Mouse (Mus musculus) embryonic fibroblast, embryonic 13.5 days (primary cell): ENCODE data around the gene Faf2. TPM values are rescaled to one million over a fixed set of nuclear protein-coding genes. Genes with fewer than 3 reads are reported as not detected.

Source experiments
- H3K27ac ChIP-seq: 2 replicates; pipeline ENCODE4 v1.5.1; 2012; ENCODE audit warnings: low read length, control low read depth, inconsistent platforms; ENCODE audit not compliant: insufficient read depth
- H3K4me1 ChIP-seq: 2 replicates; pipeline ENCODE4 v1.6.1; 2011; ENCODE audit warnings: low read length; ENCODE audit not compliant: control insufficient read depth, insufficient read depth
- H3K4me3 ChIP-seq: 2 replicates; pipeline ENCODE4 v1.5.1; 2011; ENCODE audit warnings: mild to moderate bottlenecking, control low read depth, low read length; ENCODE audit not compliant: insufficient read depth
- CTCF ChIP-seq: IDR thresholded peaks from 2 replicates; pipeline ENCODE4 v1.5.1; 2011; ENCODE audit warnings: mild to moderate bottlenecking, control low read depth, low read length, moderate library complexity, borderline replicate concordance; ENCODE audit not compliant: insufficient read depth
- POLR2A ChIP-seq: IDR thresholded peaks from 2 replicates; pipeline ENCODE4 v1.6.1; 2011; ENCODE audit warnings: low read depth, mild to moderate bottlenecking, control low read depth, low read length, moderate library complexity
- polyA plus RNA-seq: library from polyadenylated mRNA; stranded (reverse); fragments of >200 nt; gene quantifications from 2 replicates; pipeline ENCODE4 v1.2.4, GENCODE M21; 2011; ENCODE audit warnings: low read depth; ENCODE audit not compliant: missing spikeins, insufficient read length

The Faf2 gene
- polyA plus RNA-seq, 1 experiment = 88.6 TPM

GRCm38 (mm10) chr13:54687575-54688424, 66.2 kb downstream of the Faf2 start:
- Histone ChIP-seq H3K4me3 (peak overlapping the region; percentile 98), H3K27ac (peak overlapping the region; percentile 96), H3K4me1 (peaks cover 6% of the 10 kb centered on the region)
- TF ChIP-seq CTCF (no peak), POLR2A (peak; percentile 83)

DNA sequence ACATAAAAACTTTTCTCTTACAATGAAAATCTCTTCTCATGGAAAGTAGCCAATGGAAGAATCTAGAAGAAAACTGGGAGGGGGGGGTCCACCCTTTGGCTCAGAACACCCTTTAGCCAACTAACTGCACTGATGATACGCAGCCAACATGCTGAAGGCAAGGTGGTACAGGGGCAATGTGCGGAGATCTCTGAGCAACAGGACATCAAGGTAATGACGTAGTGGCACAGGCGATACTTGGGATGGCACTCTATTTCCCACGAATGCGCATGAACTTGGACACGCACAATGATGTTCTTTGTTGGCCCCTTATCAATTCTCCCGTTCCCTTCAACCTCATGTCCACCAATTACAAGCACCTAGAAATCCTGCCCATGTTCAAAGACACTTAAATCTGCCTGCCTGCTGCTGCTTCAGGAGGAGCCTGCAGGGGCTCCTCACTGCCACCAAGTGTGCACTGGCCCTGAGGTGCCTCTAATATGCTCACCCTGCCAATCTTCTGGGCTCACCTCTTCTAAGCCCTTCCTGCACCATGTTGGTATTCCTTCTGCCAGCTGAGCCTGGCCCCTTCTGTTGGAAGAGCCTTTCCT, 68.7 kb downstream of the Faf2 start:
- TF ChIP-seq CTCF (no peak), POLR2A (no peak)
- H3K4me1 ChIP-seq = peaks cover 10% of the 10 kb centered on the region
- no peak overlapping the region for H3K27ac ChIP-seq
- no peak overlapping the region for H3K4me3 ChIP-seq

- TF ChIP-seq CTCF = no peak
- TF ChIP-seq POLR2A = no peak
- Histone ChIP-seq H3K4me1 (peaks cover 10% of the 10 kb centered on the region), H3K4me3 (peak overlapping the region; percentile 100; the same call in 1 of the 2 replicates), H3K27ac (no peak overlapping the region)
Measured at GRCm38 (mm10) chr13:54691737-54692136, 70.2 kb downstream of the Faf2 start.

DNA sequence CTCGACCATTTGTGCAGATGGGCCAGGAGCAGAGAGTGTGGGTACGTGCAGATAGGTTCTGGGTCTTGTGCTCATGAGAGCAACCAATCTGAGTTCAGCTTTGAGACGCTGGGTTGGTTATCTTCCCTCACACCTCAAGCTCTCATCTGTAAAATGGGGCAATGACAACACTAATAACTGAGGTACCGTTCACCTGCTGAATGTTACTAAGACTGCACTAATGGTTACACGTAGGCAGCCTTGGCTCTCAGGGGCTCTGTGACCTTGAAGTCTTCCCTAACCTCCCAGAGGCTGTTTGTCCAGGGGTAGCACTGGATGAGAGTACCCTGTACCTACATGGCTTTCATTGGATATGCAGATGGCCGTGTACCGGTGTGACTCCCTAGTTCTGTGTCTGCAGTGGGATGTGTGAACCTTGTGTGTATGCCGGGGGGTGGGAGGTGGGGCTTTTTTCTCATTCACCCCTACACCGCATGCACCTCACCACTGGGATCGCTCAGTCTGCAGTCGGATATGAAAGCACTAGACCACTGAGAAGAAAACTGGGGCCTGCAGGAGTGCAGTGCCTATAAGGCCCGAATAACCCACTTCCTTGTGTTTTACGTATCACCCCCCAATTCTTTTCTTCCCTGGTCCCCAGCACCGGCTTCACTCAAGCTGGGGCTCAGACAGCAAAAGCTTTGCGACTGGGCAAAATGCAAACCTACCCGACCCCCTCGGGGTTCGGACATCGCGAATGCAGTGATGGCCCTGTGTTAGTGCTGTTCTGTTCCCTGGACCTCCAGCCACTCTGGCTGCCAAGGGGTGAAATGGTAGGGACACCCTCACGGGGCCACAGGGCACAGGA, 71.3 kb downstream of the Faf2 start:
- Histone ChIP-seq H3K4me1 (peaks cover 10% of the 10 kb centered on the region), H3K27ac (peak overlapping the region; percentile 83), H3K4me3 (peak overlapping the region; percentile 100)
- TF ChIP-seq POLR2A (no peak), CTCF (no peak)

DNA sequence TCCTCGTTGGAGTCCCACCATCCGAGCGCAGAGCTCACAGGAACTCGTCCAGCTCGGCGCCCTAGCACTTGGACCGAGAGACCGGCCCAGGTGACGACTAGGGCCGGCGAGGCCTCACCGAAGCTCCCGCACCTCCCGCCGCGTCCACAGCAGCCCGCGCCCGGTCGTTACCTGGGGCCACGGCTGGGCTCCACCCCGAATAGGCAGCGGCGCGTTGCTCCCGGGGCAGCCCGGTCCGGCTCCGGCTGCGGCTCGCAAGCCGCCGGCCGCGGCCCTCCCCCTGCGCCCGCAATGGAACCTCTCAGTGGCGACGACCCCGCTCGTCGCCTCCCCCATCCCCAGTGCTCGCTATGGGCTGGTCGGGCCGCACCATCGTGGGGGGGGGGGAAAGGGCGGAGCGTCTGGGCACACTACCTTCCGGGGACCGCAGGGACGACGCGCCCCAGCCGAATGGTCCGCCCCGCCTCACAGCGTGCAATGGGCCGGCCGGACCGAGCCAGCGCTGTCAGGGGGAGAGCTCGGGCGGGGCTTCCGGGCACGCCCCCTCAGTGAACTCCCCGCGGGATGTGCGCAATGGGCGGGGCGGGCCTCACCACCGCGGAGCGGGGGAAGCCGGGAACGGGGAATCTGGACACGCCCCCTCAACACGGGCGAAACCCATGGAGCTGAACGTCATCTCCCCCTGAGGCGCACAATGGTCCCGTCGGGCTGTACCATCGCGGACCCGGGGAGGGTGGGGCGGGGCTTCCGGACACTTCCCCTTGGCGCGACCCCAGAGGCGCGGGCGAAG, 72.2 kb downstream of the Faf2 start, which contains the start of gene Rnf44:
TSS of gene Rnf44 (minus strand) at position 350 of the 790 bp plus-strand sequence.
- peak within 1 kb of the TSS; percentile 98 for H3K27ac ChIP-seq
- H3K4me1 ChIP-seq = peaks cover 10% of the 10 kb centered on the region
- TF ChIP-seq POLR2A (peak; percentile 55; the same call in 1 of the 2 replicates), CTCF (no peak)
- H3K4me3 ChIP-seq = peak within 1 kb of the TSS; percentile 100

DNA sequence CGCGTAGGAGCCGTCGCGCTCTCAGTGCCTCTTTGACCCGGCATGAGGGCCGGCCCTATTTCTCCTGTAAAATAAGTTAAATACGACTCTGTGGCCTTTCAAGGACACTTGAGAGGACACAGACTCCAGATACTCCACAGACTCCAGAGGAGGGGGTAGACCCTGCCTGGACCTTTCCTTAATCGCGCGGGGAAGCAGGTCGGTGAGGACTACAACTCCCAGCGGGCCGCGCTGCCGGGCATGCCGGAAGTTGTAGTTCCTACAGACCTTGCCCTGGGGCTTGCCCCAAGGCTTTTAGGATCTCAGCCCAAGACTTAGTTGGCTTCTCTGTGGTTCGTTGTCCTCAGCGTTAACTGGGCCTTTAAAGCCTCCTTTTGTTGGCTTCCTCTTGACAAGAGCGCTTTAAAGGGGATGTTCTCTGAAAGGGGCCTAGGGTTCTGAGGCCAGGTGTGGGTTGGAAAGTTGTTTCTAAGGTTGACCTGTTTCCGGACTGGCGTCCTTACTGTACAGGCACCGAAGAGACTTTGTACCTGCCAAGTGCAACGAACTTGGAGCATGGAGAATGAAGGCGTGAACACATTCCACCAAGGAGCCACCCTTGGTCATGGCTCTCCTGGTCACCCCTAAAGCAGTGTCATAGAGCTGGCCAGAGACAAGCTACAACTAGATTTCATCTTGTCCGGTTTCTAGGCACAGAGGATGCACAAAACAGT, 72.9 kb downstream of the Faf2 start:
- Histone ChIP-seq H3K27ac (peak overlapping the region; percentile 98), H3K4me1 (peaks cover 10% of the 10 kb centered on the region), H3K4me3 (peak overlapping the region; percentile 67)
- no peak for TF ChIP-seq CTCF
- TF ChIP-seq POLR2A = peak; percentile 40; the same call in 1 of the 2 replicates

GRCm38 (mm10) chr13:54695479-54696230, 74.1 kb downstream of the Faf2 start:
- no peak overlapping the region for H3K27ac ChIP-seq
- no peak for TF ChIP-seq CTCF
- no peak for TF ChIP-seq POLR2A
- peaks cover 10% of the 10 kb centered on the region for H3K4me1 ChIP-seq
- H3K4me3 ChIP-seq = no peak overlapping the region

DNA sequence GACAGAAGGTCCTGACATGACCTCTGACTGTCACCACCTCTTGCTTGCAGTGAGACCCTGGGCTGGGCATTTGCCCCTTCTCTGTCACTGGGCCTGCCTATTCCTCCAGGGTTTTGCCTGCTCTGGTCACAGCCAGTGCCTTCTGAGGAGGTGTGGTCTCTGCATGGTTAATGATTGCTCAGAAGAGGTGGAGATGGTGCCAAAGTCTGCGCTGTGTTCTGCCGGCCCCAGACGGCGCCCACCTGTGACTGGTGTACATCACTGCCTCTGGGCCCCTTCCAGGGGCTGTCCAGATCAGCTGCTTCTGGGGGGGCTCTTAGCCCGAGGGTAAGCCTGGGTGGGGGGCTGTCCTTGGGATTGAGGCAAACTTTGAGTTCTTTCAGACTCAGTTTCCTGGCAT, 79.7 kb downstream of the Faf2 start, which contains the start of gene Cdhr2:
TSS of gene Cdhr2 (plus strand) at position 219 of the 400 bp plus-strand sequence.
- Histone ChIP-seq H3K4me3 (no peak within 1 kb of the TSS), H3K27ac (no peak within 1 kb of the TSS), H3K4me1 (no peaks in the 10 kb centered on the region)
- TF ChIP-seq CTCF = no peak
- TF ChIP-seq POLR2A = no peak
